Mouse (Mus musculus) neural tube, embryonic 14.5 days (tissue): Measurements from ENCODE around the gene Pik3r2. TPM values are rescaled to one million over a fixed set of nuclear protein-coding genes. Genes with fewer than 3 reads are reported as not detected.
"Not testable (repeated sequence)": the region's sequence is repeated elsewhere in the genome, so short reads cannot be mapped to it uniquely, and the experiment has no call there.

Experiments
- ATAC-seq: fragments of 200-750 bp; cut with Nextera tagmentation; 2 replicates; pipeline ENCODE4 v1.8.0; 2017; ENCODE audit warnings: low read depth, mild to moderate bottlenecking, moderate TSS enrichment, moderate library complexity
- H3K27ac ChIP-seq: fragments of 300-500 bp; sonication (generic); 2 replicates; pipeline ENCODE4 v1.5.1; 2014; ENCODE audit warnings: low read depth, mild to moderate bottlenecking, control low read depth, low read length, moderate library complexity, mixed read lengths
- H3K27me3 ChIP-seq: fragments of 300-500 bp; sonication (generic); 2 replicates; pipeline ENCODE4 v1.6.1; 2014; ENCODE audit warnings: low read length; ENCODE audit not compliant: control insufficient read depth, insufficient read depth
- H3K36me3 ChIP-seq: fragments of 300-500 bp; sonication (generic); 2 replicates; pipeline ENCODE4 v1.6.1; 2014; ENCODE audit warnings: low read length, mixed read lengths; ENCODE audit not compliant: control insufficient read depth, insufficient read depth
- H3K4me1 ChIP-seq: fragments of 300-500 bp; sonication (generic); 2 replicates; pipeline ENCODE4 v1.6.1; 2014; ENCODE audit warnings: low read length; ENCODE audit not compliant: control insufficient read depth, insufficient read depth
- H3K4me2 ChIP-seq: fragments of 300-500 bp; sonication (generic); 2 replicates; pipeline ENCODE4 v1.6.1; 2014; ENCODE audit warnings: mild to moderate bottlenecking, low read depth, low read length, control low read depth
- H3K4me3 ChIP-seq: fragments of 300-500 bp; sonication (generic); 2 replicates; pipeline ENCODE4 v1.5.1; 2014; ENCODE audit warnings: low read depth, low read length, control low read depth, mixed read lengths
- H3K9ac ChIP-seq: fragments of 300-500 bp; sonication (generic); replicated peaks from 2 replicates; pipeline ENCODE4 v1.6.1; 2014; ENCODE audit warnings: low read depth, mild to moderate bottlenecking, control low read depth, low read length, mixed read lengths
- H3K9me3 ChIP-seq: fragments of 300-500 bp; sonication (generic); 2 replicates; pipeline ENCODE4 v1.6.1; 2016; ENCODE audit warnings: low read length; ENCODE audit not compliant: control insufficient read depth
- WGBS: fragments of 180-500 bp; shearing (Covaris S2); extraction: QIAGEN DNeasy Blood & Tissue Kit; methylation state at CpG from one replicate; pipeline ENCODE4 v1.1.7; 2014; 5-methylcytosine and 5-hydroxymethylcytosine counted together
- polyA plus RNA-seq: library from polyadenylated mRNA; unstranded; fragments of >200 nt; fragmentation: Nextera tagmentation; extraction: Ambion mirVana; gene quantifications from 2 replicates; pipeline ENCODE4 v1.2.1, GENCODE M21; 2014

Gene Pik3r2
- polyA plus RNA-seq: 72.2 and 75.6 TPM in 2 replicates

DNA sequence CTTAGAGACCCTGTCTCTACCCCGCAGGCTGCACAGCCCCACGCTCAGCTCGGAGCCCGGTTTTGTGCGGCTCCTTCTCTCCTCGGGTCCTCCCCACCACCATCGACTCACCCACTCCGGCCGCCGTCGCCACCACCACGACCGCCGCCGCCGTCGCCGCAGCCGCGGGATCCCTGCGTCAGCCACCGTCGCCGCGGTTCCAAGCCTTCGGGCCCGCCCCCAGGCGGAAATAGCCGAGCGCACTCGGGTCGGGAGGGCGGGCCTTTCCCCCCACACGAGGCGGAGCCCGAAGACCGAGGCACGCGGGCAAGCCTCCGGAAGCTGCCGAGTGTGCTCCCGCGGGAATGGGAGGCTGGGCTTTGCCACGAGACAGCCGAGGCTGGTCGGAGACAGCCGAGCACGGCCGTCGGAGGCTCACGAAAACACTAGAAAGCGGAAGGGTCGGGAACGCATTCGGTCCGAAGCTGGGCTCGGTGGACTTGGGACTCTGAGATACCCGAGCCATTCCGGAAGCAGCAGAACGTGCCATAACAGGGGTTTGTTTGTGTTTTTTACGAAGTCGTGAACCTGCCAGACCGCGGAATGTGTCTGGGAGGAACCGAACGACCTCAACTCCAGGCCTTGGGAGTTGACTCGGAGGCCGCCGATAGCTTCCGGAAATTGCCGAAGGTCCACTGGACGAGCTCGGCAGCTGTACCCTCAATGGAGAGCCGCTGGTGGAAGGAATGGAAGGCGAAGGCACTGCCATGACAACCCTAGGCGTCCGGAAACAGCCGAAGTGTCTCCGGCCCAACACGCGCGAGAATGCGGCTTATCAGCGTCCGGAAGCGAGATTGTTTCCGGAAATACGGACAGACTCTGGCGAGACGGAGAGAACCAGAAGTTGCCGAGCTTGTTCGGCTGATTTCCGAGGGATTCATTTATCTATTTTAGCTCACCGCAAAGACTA is at the start of gene Pik3r2:
TSS of gene Pik3r2 (minus strand) at position 218 of the 949 bp plus-strand sequence.
- H3K36me3 ChIP-seq: peaks cover 38% of the 10 kb centered on the region
- H3K4me2 ChIP-seq: peak within 1 kb of the TSS; percentile 88
- peak within 1 kb of the TSS; percentile 97 for H3K9ac ChIP-seq
- H3K27ac ChIP-seq: peak within 1 kb of the TSS; percentile 86
- no peaks in the 10 kb centered on the region for H3K27me3 ChIP-seq
- no peaks in the 10 kb centered on the region for H3K9me3 ChIP-seq
- peaks cover 38% of the 10 kb centered on the region for H3K4me1 ChIP-seq
- peak; percentile 93 for ATAC-seq
- H3K4me3 ChIP-seq: peak within 1 kb of the TSS; percentile 82
- under 1% methylated on average over 89 of the region's 94 CpGs for WGBS

DNA sequence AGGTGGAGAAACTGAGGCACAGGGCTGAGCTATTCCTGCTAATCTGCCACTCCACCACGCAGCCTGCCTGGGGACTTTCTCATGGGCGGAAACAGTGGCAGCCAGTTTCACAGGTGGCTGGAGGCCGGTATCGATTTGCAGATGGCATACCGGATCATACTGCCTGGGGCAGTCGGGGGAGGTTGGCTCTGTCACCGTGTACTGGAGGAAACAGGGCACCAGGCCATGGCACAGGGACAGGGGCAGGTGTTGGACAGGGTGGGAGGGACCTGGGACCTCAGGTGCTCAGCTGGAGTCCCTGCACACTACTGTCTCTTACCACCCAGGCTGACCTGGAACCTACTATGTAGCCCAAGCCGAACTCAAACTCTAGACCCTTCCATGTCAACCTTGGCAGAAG is 49.3 kb upstream of the Pik3r2 start:
- no peak overlapping the region for H3K4me3 ChIP-seq
- WGBS: 89% methylated on average over 8 of the region's 8 CpGs
- no peak overlapping the region for H3K27ac ChIP-seq
- no peaks in the 10 kb centered on the region for H3K27me3 ChIP-seq
- no peaks in the 10 kb centered on the region for H3K9me3 ChIP-seq
- H3K9ac ChIP-seq: no peak overlapping the region
- H3K4me2 ChIP-seq: no peak overlapping the region
- H3K36me3 ChIP-seq: no peaks in the 10 kb centered on the region
- H3K4me1 ChIP-seq: no peaks in the 10 kb centered on the region
- ATAC-seq: no peak

DNA sequence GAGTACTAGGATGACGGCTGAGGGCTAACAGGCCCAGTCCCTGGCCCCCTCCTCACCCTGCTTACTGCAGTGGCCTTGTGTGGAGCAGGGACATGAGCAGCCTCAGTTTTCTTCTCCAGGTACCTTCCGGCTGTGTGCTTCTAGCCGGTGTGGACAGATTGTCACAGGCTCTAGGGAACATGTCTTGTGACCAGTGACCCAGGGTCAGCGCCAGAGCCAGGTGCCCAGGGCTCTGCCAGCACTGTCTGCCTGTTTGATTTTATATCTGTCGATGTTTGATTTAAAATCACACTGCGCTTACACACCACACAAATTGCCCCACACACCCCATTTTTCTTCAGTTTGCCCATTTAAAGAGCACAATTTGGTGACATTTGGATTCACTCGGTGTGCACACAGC is 47.3 kb upstream of the Pik3r2 start:
- ATAC-seq: no peak
- WGBS: 77% methylated on average over 7 of the region's 7 CpGs
- H3K9me3 ChIP-seq: no peaks in the 10 kb centered on the region
- no peak overlapping the region for H3K27ac ChIP-seq
- H3K9ac ChIP-seq: no peak overlapping the region
- H3K36me3 ChIP-seq: no peaks in the 10 kb centered on the region
- no peaks in the 10 kb centered on the region for H3K27me3 ChIP-seq
- H3K4me1 ChIP-seq: no peaks in the 10 kb centered on the region
- H3K4me3 ChIP-seq: no peak overlapping the region
- H3K4me2 ChIP-seq: no peak overlapping the region

DNA sequence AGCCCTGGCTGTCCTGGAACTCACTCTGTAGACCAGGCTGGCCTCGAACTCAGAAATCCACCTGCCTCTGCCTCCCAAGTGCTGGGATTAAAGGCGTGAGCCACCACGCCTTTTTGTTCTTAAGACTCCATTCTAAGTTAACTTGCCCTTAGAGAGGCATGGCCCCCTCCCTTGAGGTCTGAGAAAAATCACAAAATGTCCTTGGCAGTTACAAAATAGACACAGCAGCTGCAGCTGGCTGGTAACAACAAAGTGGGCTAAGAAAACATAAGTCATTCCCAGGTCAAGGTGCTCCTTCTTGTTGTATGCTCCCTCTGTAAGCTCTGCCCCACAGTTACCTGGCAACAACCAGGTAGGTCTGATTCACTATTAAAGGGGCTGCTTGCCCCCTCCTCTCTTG is 46.1 kb upstream of the Pik3r2 start:
- H3K27me3 ChIP-seq, H3K36me3 ChIP-seq, H3K27ac ChIP-seq, ATAC-seq, H3K9ac ChIP-seq, H3K4me2 ChIP-seq, H3K4me3 ChIP-seq, H3K4me1 ChIP-seq, H3K9me3 ChIP-seq: not testable (repeated sequence)
- 84% methylated on average over 3 of the region's 3 CpGs for WGBS

DNA sequence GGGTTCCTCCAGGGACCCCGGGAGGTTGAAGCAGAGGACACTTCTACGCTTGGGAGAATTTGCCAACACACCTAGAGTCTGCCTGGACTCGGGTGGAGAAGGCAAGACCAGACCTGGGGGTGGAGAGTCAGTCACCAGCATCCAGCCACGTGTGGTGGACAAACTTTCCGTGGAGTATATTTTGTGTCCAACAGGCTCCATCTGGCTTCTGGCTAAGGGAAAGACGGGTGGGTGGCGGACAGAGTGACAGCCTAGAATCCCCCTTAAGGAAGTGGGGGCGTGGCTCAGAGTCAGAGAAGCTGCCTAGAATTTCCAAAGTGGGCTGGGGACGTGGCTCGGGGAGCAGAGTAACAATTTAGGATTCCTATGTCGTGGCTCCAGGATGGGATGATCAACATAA is 45.5 kb upstream of the Pik3r2 start:
- 48% methylated on average over 11 of the region's 11 CpGs for WGBS
- no peak for ATAC-seq
- no peaks in the 10 kb centered on the region for H3K4me1 ChIP-seq
- no peak overlapping the region for H3K27ac ChIP-seq
- H3K9ac ChIP-seq: no peak overlapping the region
- no peak overlapping the region for H3K4me3 ChIP-seq
- no peaks in the 10 kb centered on the region for H3K27me3 ChIP-seq
- no peaks in the 10 kb centered on the region for H3K9me3 ChIP-seq
- H3K36me3 ChIP-seq: no peaks in the 10 kb centered on the region
- H3K4me2 ChIP-seq: no peak overlapping the region

DNA sequence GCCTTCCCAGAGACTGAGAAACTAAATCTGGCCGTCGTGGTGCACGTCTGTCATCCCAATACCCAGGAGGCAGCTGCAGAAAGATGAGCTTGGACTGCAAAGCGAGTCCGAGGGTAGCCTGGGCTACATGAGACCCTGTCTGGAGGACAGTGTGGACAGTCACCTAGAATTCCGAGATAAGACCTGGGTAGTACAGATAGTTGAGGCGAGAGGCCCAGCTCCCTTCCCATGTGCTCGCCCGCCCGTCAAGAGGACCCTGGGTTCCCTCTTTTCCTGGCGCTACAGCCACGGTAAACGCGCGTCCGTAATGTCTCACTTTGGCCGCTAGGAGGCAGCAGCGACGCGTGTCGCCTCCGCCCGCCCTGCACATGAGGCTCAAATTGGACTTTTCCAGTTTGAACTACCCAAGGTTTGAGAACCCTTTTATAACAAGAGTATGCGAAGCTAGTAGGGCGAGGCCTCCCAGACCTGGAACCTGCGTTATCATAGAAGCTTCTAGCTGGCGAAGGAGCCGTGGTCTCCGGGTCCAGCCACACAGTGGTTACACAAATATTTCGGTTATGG is 45.0 kb upstream of the Pik3r2 start:
- Histone ChIP-seq H3K4me3 (no peak overlapping the region), H3K36me3 (no peaks in the 10 kb centered on the region), H3K9me3 (no peaks in the 10 kb centered on the region), H3K27me3 (no peaks in the 10 kb centered on the region), H3K27ac (no peak overlapping the region), H3K4me1 (no peaks in the 10 kb centered on the region), H3K4me2 (no peak overlapping the region), H3K9ac (no peak overlapping the region)
- 14% methylated on average over 30 of the region's 30 CpGs for whole genome bisulfite sequencing
- peak; percentile 45 for ATAC-seq

DNA sequence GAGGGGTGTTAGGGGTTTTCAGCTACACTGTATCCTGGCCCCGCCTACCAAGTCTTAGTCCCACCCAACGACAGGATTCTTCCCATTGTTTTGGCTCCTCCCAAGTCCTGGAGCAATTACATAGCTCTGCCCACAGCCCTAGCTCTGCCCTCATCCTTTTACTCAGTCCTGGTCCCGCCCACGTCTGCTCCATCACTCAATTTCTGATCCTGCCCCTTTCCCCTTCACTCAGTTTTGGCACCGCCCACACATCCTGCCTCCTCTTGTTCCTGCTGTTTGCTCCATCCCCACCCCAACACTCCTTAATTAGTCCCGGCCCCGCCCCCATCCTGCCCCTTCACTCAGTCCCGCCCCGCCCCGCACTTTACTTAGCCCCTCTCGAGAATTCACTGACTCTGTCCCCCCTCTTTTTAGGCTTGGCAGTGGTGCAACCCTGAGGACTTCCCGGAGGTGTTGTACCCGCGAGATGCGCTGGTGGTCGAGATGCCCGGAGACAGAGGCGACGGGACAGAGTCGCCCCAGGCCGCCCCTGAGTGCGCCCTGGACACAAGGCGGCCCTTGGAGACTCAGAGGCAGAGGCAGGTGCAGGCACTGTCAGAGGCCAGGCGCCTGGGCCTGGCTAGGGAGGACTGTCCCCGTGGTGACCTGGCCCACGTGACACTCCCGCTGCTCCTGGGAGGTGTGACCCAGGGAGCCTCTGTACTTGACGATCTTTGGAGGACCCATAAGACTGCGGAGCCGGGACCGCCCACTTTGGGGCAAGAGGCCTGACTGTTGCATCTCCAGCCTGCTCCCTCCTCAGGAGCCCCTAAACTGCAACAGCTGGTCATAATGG is 43.8 kb upstream of the Pik3r2 start:
- Histone ChIP-seq H3K9ac (no peak overlapping the region), H3K9me3 (no peaks in the 10 kb centered on the region), H3K36me3 (no peaks in the 10 kb centered on the region), H3K4me2 (no peak overlapping the region), H3K27ac (no peak overlapping the region), H3K4me3 (no peak overlapping the region), H3K27me3 (no peaks in the 10 kb centered on the region), H3K4me1 (no peaks in the 10 kb centered on the region)
- ATAC-seq: peak; percentile 47; the same call in 1 of the 2 replicates
- whole genome bisulfite sequencing: 3% methylated on average over 31 of the region's 31 CpGs

DNA sequence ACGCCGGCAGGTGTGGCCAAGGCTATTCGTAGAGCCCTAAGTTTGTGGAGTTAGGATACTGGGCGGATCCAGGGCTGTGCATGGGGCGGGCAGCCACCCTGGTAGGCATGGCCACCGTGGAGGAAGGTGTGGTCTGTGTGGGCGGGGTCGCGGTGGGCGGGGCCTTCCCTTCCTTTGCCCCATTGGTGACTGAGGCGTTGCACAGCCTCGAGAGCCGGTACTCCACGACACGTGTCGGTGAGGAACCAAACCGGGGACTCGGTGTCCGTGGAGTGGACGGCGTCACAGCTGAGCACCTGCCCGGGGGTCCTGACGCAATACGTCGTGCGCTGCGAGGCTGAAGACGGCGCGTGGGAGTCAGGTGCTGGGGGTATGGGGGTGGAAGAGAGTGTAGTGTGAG is 40.2 kb upstream of the Pik3r2 start:
- Histone ChIP-seq H3K4me1 (no peaks in the 10 kb centered on the region), H3K27ac (no peak overlapping the region), H3K4me3 (peak overlapping the region; percentile 8; the same call in 1 of the 2 replicates), H3K9me3 (no peaks in the 10 kb centered on the region), H3K27me3 (no peaks in the 10 kb centered on the region), H3K36me3 (no peaks in the 10 kb centered on the region), H3K9ac (no peak overlapping the region), H3K4me2 (peak overlapping the region; percentile 30; the same call in 1 of the 2 replicates)
- WGBS: 10% methylated on average over 30 of the region's 30 CpGs
- ATAC-seq: no peak
